Mouse (Mus musculus): Measurements from ENCODE around the gene Actr1b.

Gene Actr1b

GRCm38 (mm10) chr1:36656233-36656632, 58.0 kb downstream of the Actr1b start:
- DNase-seq (ENCODE audit: extremely low read depth, low read depth) = no peak

GRCm38 (mm10) chr1:36655039-36655438, 59.2 kb downstream of the Actr1b start:
- no peak for DNase-seq (ENCODE audit: extremely low read depth, low read depth)

Data from MEL-GATA-1-ER (cell line).